Mouse (Mus musculus): ENCODE measurements at regions not wholly inside any gene's neighbourhood (a gene's known extent, or its start where the extent isn't known, plus 50 kb on each side); places are given as distances from the start of the nearest gene placed in this dataset.

DNA sequence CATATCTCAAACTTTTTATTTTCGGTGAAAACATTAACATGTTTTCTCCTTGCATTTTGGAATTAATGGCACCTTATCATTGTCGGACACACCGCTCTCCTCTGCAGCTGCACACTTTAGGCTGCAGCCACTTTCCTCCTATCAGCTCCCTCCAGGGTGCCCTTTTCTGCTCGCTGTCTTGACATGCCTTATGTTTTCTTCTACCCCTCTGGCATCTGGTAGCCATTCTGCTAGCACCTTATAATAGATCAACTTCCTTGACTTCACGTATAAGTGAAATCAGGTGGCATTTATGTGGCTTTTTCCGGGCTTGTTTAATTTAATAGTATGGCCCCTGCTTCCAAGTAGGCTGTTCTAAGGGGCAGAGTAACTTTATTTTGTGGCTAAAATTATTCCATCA lies 747.8 kb downstream of the Slitrk6 start:
- no peak for DNase-seq (ENCODE audit: low spot score)

DNA sequence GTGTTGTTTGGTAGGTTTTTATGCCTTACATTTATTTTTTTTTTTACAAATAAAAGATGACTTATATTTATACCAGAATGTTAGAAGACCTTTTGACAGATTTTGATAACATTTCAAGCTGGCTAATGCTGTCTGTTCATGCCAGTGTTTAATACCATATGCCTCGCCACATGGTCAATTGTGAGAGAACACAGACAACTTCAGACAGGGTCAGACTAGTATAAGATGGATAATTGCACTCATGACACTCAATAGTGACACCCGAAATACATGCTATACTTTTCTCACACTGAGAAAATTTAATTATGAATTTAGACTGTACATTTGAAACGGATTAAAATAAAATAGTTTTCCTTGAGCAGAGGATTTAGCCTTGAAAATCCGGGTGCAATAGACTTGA lies 769.9 kb downstream of the Slitrk6 start:
- no peak for DNase-seq (ENCODE audit: low spot score)

GRCm38 (mm10) chr14:109958008-109958407 lies 796.9 kb downstream of the Slitrk6 start:
- no peak for DNase-seq (ENCODE audit: low spot score)

GRCm38 (mm10) chr14:109941944-109942343 lies 813.0 kb downstream of the Slitrk6 start:
- DNase-seq (ENCODE audit: low spot score), result no peak

DNA sequence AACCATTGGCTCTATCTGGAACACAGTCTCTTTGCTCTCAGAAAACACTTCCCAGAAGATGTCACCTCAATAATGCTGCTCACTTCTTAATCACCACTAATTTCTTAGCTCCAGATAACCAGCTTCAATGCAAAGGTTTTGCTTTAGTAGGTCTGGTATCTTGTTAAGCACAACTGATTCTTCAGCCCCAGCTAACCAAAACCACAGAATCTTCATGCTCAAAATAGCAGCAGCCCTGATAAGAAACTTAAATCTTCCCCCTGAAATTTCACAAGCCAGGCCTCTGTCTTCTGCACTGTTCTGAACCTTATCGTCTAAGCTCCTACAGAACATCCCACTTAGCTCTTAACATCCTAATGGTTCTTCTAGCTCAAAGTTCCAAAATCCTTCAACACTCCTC lies 813.8 kb downstream of the Slitrk6 start:
- DNase-seq (ENCODE audit: low spot score), result no peak

DNA sequence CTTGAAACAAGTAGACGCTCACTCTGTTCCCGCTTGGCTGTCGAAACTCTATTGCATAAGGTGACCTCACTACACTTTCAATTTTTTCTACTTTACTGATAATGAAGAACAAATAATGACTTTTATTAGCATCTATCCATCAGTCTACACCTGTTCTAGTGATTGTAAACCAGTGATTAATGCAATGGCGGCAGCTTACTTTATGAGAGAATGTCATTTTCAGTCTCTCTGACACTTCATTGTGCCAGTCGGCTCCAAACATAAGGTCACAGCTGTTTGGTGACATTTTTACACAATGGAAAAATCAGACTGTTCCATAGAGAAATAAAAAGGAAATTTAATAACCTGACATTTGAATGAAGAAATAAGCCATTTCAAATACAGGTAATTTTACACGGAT lies 817.5 kb downstream of the Slitrk6 start:
- no peak for DNase-seq (ENCODE audit: low spot score)

DNA sequence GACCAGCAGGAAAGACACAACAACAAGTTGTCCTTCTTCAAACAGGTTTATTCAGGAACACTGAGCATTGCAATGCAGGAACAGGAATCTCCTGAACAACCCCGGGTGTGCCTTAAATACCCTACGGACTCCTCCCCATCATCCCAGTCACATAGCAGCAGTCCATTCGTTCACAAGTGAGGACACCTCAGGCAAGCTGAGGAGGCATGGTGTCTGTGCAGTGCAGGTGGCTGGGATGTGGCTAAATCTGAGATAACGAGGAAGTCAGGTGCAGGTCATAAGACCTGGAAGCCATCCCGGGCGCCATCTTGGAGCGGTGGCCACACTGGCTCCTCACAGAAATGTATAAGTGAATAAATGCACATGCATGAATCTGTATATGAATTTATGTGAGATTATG lies 826.0 kb downstream of the Slitrk6 start:
- DNase-seq (ENCODE audit: low spot score), result no peak

DNA sequence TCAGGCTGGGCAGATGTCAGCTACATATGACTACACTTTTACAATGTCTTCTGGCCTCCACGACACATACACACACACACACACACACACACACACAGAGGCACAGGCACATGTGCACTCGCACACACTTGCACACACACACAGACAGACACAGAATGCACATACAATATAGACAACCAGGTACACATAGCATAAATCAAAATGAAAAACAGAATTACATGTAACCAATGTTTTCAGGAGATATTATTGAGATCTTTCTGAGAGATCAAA lies 863.1 kb downstream of the Slitrk6 start:
- DNase-seq (ENCODE audit: low spot score), result no peak

DNA sequence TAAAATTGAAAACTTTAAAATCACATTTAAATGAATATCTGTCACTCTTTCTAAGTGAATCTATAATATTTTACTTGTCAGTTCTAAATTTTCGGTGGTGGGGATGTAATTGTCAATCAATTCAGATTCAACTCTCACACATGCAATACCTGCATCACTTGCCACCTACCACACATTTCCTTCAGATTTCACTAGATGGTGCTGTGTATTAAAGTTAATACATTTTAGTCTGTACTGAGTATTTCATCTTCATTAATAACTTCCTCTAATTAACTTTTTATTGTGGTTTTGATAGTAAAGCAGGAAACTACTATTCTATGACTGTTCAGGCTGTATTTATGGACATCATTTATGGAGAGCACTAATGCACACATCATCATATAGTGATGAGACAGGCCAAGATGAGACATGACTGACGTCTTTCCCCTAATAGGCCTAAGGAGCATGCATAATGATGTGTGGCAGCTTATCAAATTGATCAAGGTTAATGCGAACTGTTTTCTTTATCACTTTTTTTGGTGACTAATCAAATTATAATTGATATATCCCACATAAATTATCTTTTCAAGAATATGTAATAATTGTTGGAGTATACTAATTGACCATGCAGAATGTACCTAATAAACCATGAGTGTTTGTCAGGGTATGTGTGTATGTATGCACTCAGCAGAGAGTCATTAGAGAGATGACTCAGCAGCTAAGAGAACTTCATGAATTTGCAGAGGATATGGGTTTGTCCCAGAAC lies 863.6 kb downstream of the Slitrk6 start:
- DNase-seq (ENCODE audit: low spot score), result peak; percentile 34

GRCm38 (mm10) chr14:109876950-109877663 lies 877.8 kb downstream of the Slitrk6 start:
- no peak for DNase-seq (ENCODE audit: low spot score)

GRCm38 (mm10) chr14:109874230-109874629 lies 880.7 kb downstream of the Slitrk6 start:
- peak; percentile 87 for DNase-seq (ENCODE audit: low spot score)

DNA sequence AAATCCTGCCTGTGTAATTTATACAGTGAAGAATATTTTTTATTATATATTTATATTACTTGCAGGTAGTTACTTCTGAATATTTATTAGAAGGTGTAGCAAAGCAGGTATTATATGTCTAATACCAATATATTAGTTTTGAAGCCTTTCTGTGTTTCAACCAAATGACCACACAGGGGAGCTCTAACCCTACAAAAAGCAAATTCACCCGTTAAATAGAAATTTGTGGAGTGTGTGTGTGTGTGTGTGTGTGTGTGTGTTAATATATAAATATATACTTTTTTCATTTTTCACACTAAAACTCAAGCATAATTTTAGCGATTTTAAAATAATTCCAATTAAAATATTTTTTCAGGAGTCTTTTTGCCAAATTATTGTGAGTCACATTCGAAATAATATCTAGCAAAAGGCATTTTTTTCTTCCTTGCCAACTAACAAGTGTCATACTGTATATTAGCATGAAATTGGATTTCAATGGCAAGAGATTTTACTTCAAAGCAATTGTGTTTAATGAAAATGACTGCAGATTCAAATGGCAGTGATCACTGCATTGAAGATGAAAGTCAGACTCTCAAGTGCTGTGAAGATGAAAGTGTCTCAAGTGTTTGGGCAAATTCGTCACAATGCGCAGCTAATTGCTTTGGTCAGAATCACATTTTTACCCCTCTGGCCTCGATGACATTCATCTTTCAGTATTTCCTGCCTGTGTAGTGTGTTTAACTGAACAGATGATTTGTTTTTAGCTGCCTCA lies 914.4 kb downstream of the Slitrk6 start:
- DNase-seq (ENCODE audit: low spot score), result peak; percentile 64

DNA sequence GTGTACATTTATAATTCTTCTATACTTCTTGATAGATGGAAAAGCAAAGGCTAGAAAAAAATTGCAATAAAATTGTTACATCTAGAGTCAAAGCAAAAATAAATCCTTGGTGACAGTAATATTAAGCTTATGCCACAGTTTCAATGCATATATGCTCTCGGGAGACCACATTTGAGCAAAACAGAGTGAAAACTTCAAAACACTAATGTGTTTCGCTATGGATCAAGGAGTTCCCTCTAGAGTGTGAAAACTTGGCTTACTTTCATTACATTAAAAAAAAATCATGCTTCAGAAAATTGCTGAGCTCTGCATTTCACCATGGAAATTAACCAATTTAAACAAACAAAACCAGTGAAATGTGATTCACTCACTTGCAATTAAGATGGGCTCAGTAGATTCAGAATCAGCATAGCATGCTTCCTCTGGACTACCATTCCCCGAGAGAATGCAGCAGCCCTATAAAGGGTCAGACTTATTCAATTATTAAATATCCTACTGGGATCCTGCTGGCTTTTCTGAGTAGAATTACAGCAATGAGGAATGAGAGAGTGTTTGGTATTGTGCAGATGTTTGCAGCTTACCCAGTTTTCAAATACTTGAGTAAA lies 888.7 kb upstream of the Slitrk1 start:
- peak; percentile 47 for DNase-seq (ENCODE audit: low spot score)

DNA sequence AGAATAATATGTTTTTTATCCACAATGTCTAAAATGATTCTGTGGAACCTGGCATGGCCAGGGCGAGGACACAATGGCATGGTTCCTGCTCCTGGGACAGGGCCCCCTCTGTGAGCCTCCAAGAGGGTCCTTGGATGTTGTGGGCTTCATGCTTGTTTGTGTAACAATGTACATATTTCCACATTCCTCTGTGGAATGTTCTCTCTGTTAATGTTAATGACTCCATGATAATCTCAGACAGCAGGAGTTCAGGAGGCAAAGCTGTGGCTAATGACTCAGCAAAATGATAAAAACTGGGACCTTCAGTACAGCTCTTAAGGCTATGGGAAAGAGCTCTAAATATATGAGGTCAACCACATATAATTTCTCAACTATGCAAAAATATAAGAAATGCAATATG lies 858.3 kb upstream of the Slitrk1 start:
- DNase-seq (ENCODE audit: low spot score), result no peak

DNA sequence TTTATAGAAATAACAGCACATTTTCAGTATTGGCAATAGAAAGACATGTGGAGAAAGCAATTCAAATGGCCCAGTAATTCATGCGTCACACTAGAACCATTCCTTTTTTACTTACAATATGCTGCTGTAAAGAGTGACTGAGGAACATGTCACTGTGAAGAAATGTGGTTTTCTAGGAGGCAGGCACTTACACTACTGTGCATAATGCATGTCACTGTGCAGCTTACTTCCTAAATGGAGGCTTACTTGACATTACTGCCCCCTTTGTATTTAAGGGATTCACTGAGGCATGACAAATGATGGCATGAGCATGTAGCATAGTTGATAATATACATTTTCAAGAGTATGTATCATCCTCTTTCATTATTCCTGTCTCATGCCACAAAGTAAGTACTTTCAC lies 846.9 kb upstream of the Slitrk1 start:
- no peak for DNase-seq (ENCODE audit: low spot score)
